Mouse (Mus musculus) cortical plate, adult 2 months (tissue): ENCODE measurements around the gene Tmc2.

Source experiments
- CTCF ChIP-seq: fragments of 200-500 bp; IDR thresholded peaks from 2 replicates; pipeline ENCODE4 v1.5.1; 2011; ENCODE audit warnings: mild to moderate bottlenecking, control low read depth, low read length; ENCODE audit not compliant: insufficient read depth; ENCODE audit errors: extremely low read depth
- POLR2A ChIP-seq: fragments of 200-500 bp; IDR thresholded peaks from 2 replicates; pipeline ENCODE4 v1.6.1; 2011; ENCODE audit warnings: mild to moderate bottlenecking, low read length, control low read depth; ENCODE audit not compliant: insufficient read depth; ENCODE audit errors: extremely low read depth

DNA sequence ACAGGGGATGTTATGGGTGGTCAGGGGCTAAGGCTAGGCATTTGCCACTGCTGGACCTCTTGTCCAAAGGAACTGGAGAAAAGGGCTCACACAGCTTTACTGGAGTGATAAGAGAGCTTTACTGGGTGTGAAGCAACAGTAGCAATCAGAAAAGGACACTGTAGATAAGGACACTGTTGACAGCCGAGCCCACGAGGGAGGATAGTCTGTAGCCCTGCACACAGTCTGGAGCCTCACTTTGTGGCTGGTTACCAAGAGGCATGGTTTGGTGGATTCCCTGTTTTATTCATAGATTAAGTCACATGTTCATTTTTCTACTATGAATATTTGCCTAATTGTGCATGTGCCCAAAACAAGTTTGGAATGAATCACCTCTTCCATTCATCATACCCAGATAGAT is 67.4 kb downstream of the Tmc2 start:
- TF ChIP-seq CTCF (no peak), POLR2A (no peak)
